9 mouse cellular contexts compared by ENCODE assay signal in genomic region chr13:113613882-113614281, GRCm38 (mm10). TPM values are rescaled to one million over a fixed set of nuclear protein-coding genes. Genes with fewer than 3 reads are reported as not detected.
DNase-seq lines count a peak whose midpoint lies in the region; ATAC-seq and TF ChIP-seq lines count a peak whose summit lies in the region.
"Had no signal": no experiment of that assay in that cellular context is flagged by ENCODE, and none has a peak within 500 bp of the region (broad histone marks: within the 10 kb centered on the region; RNA-seq: fewer than 3 reads in every experiment).

No protein-coding gene starts in this region.

- peaks cover 82% of the 10 kb centered on the region for H3K4me1 ChIP-seq in embryonic facial prominence, embryonic 10.5 days
- H3K4me1 ChIP-seq in hindbrain, postnatal 0 days (ENCODE audit: insufficient read depth, low read length) = peaks cover 37% of the 10 kb centered on the region
- peaks cover 58% of the 10 kb centered on the region for H3K4me1 ChIP-seq in midbrain, embryonic 11.5 days (ENCODE audit: control insufficient read depth, insufficient read depth, low read length)

- H3K27me3 ChIP-seq in embryonic facial prominence, embryonic 10.5 days (replicated peaks; ENCODE audit: low read depth, poor library complexity, severe bottlenecking) = no peaks in the 10 kb centered on the region
- no peaks in the 10 kb centered on the region for H3K27me3 ChIP-seq in hindbrain, postnatal 0 days (ENCODE audit: insufficient read depth, low read length)
- H3K27me3 ChIP-seq in midbrain, embryonic 11.5 days (ENCODE audit: control insufficient read depth, insufficient read depth, low read length) = no peaks in the 10 kb centered on the region

- TF ChIP-seq CTCF in hindbrain, postnatal 0 days (IDR thresholded peaks at IDR 0.05; ENCODE audit: low read depth) = no peak

- H3K4me2 ChIP-seq in hindbrain, postnatal 0 days (ENCODE audit: low read depth, low read length) = peak overlapping the region; percentile 89
- peak overlapping the region; percentile 94 for H3K4me2 ChIP-seq in midbrain, embryonic 11.5 days

- peak; percentile 28 for DNase-seq in embryo, embryonic 10.5 days (ENCODE audit: low spot score)
- DNase-seq in embryo, embryonic 9.5 days (ENCODE audit: extremely low spot score) = no peak
- DNase-seq in embryonic facial prominence, embryonic 10.5 days (ENCODE audit: low spot score) = no peak
- DNase-seq in hindbrain, postnatal 0 days (ENCODE audit: low spot score) = no peak
- DNase-seq in midbrain, embryonic 11.5 days (ENCODE audit: low spot score, missing footprints) = peak; percentile 90
- no peak for DNase-seq in cerebellum, postnatal 36 days
- no peak for DNase-seq in left cerebral cortex, adult 9 months (ENCODE audit: low spot score in 2 of 2)
- no peak for DNase-seq in urinary bladder, postnatal 4 days (ENCODE audit: low spot score in 2 of 2)

- H3K27ac ChIP-seq in embryonic facial prominence, embryonic 10.5 days (replicated peaks) = peak overlapping the region; percentile 51; the same call in 1 of the 2 replicates
- no peak overlapping the region; the same call in 1 of the 2 replicates for H3K27ac ChIP-seq in hindbrain, postnatal 0 days
- H3K27ac ChIP-seq in midbrain, embryonic 11.5 days (ENCODE audit: low read depth, low read length) = no peak overlapping the region

- WGBS in embryonic facial prominence, embryonic 10.5 days = 55% methylated on average over 10 of the region's 10 CpGs
- 38% methylated on average over 10 of the region's 10 CpGs for WGBS in hindbrain, postnatal 0 days
- 31% methylated on average over 10 of the region's 10 CpGs for WGBS in midbrain, embryonic 11.5 days

- peak overlapping the region; percentile 92 for H3K4me3 ChIP-seq in embryonic facial prominence, embryonic 10.5 days
- H3K4me3 ChIP-seq in hindbrain, postnatal 0 days (ENCODE audit: low read length) = peak overlapping the region; percentile 86
- peak overlapping the region; percentile 6; the same call in 1 of the 2 replicates for H3K4me3 ChIP-seq in midbrain, embryonic 11.5 days (ENCODE audit: low read depth, low read length)

- H3K9ac ChIP-seq in hindbrain, postnatal 0 days (replicated peaks; ENCODE audit: low read length) = no peak overlapping the region; the same call in 1 of the 2 replicates
- H3K9ac ChIP-seq in midbrain, embryonic 11.5 days (ENCODE audit: low read length) = peak overlapping the region; percentile 46

- ATAC-seq in hindbrain, postnatal 0 days = no peak
- no peak for ATAC-seq in midbrain, embryonic 11.5 days (ENCODE audit: low FRiP score)

- H3K9me3 ChIP-seq in embryonic facial prominence, embryonic 10.5 days = no peaks in the 10 kb centered on the region
- no peaks in the 10 kb centered on the region for H3K9me3 ChIP-seq in hindbrain, postnatal 0 days (ENCODE audit: low read length)
- no peaks in the 10 kb centered on the region for H3K9me3 ChIP-seq in midbrain, embryonic 11.5 days (ENCODE audit: control insufficient read depth, low read length)

- H3K36me3 ChIP-seq in embryonic facial prominence, embryonic 10.5 days (replicated peaks) = peaks cover 41% of the 10 kb centered on the region
- H3K36me3 ChIP-seq in hindbrain, postnatal 0 days (ENCODE audit: insufficient read depth, low read length) = no peaks in the 10 kb centered on the region
- no peaks in the 10 kb centered on the region for H3K36me3 ChIP-seq in midbrain, embryonic 11.5 days (ENCODE audit: control insufficient read depth, insufficient read depth, low read length)

RNA-seq across cellular contexts. Expression of gene Snx18, which starts 4.5 kb away (rescaled TPM):
- polyA plus RNA-seq in embryonic facial prominence, embryonic 10.5 days (2016; fragmentation: Nextera tagmentation; extraction: Ambion mirVana) = 18.0 and 18.4 TPM in 2 replicates
- total RNA-seq in hindbrain, postnatal 0 days (2014; rRNA removed) = 38.2 and 44.4 TPM in 2 replicates
- 11.1 and 11.5 TPM in 2 replicates for polyA plus RNA-seq in hindbrain, postnatal 0 days (2015; fragmentation: Nextera tagmentation; extraction: Ambion mirVana)
- polyA plus RNA-seq in midbrain, embryonic 11.5 days (2014; fragmentation: Nextera tagmentation; extraction: Ambion mirVana) = 18.1 and 20.1 TPM in 2 replicates

RNA-seq across cellular contexts. Expression of gene Hspb3, which starts 49.6 kb away (rescaled TPM):
- polyA plus RNA-seq in embryonic facial prominence, embryonic 10.5 days (2016; fragmentation: Nextera tagmentation; extraction: Ambion mirVana) = 0.20 TPM in 1 of 2 replicates, not detected in the other
- total RNA-seq in hindbrain, postnatal 0 days (2014; rRNA removed) = 0.21 and 0.47 TPM in 2 replicates
- polyA plus RNA-seq in hindbrain, postnatal 0 days (2015; fragmentation: Nextera tagmentation; extraction: Ambion mirVana) = 0.55 and 1.1 TPM in 2 replicates
- polyA plus RNA-seq in midbrain, embryonic 11.5 days (2014; fragmentation: Nextera tagmentation; extraction: Ambion mirVana) = not detected in 2 replicates
- total RNA-seq: common myeloid progenitor, adult 5-6 weeks had no signal

Comparison
In these comparisons a context has a peak if more than half of its experiments do, and no peak if none do; other contexts are left out.
1. DNase-seq: peak in embryo, embryonic 10.5 days (single experiment) and midbrain, embryonic 11.5 days (single experiment); none in embryo, embryonic 9.5 days (single experiment), embryonic facial prominence, embryonic 10.5 days (single experiment), hindbrain, postnatal 0 days (single experiment), cerebellum, postnatal 36 days (0 of 2), left cerebral cortex, adult 9 months (0 of 2) and urinary bladder, postnatal 4 days (0 of 2).
2. H3K4me3 ChIP-seq: peak in every context shown above with its lines; median percentile 92 in embryonic facial prominence, embryonic 10.5 days; 86 in hindbrain, postnatal 0 days; 6 in midbrain, embryonic 11.5 days.